Mouse (Mus musculus) ES-Bruce4 (cell line): ENCODE measurements around the gene Tmem171.

ENCODE experiments used
- EP300 ChIP-seq: IDR thresholded peaks from 2 replicates; pipeline ENCODE4 v1.6.1; 2011; ENCODE audit warnings: low read depth, low read length; ENCODE audit not compliant: insufficient read depth
- POLR2A ChIP-seq: IDR thresholded peaks from one replicate; pipeline ENCODE4 v1.8.1; 2011; ENCODE audit warnings: low read length; ENCODE audit not compliant: insufficient read depth

DNA sequence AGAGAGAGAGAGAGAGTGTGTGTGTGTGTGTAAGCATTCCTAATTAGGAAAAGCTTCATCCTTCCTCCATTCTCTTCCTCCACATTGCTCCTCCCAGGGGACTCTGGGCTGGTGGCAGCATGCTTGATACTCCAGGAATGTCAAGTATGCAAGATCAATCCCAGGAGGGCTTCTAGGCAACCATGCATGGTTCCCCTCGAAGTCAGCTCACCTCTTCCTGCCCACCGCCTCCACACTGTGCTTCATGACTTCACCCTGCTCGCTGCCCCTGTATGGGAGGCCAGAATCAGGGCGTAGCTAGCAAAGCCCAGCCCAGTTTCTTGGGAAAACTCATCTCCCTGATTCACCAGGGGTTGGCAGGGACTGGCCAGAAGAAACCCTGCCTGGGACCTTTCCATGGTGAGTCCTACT lies 15.0 kb downstream of the Tmem171 start:
- no peak for TF ChIP-seq EP300
- no peak for TF ChIP-seq POLR2A
